Mouse (Mus musculus): ENCODE measurements around the gene Lrsam1. TPM values are rescaled to one million over a fixed set of nuclear protein-coding genes. Genes with fewer than 3 reads are reported as not detected.

The Lrsam1 gene
- total and polyA plus RNA-seq, 2 experiments from 2014 or later: 5.4 to 12.0 TPM

- ATAC-seq (ENCODE audit: insufficient read depth, low read depth) (no peak), DNase-seq (ENCODE audit: low spot score) (no peak)
- TF ChIP-seq CTCF (IDR thresholded peaks at IDR 0.05; ENCODE audit: low read depth) (no peak), EP300 (IDR thresholded peaks at IDR 0.05; ENCODE audit: low read depth) (no peak)
- H3K4me3 ChIP-seq (ENCODE audit: low read depth, low read length): peak overlapping the region; percentile 74
- peak overlapping the region; percentile 93 for H3K27ac ChIP-seq (ENCODE audit: low read depth)
- H3K36me3 ChIP-seq (replicated peaks; ENCODE audit: control insufficient read depth, insufficient read depth, low read length): no peaks in the 10 kb centered on the region; the same call in 1 of the 2 replicates
- peaks cover 53% of the 10 kb centered on the region for H3K4me1 ChIP-seq (ENCODE audit: control insufficient read depth, insufficient read depth)
- WGBS: 12% methylated on average over 5 of the region's 5 CpGs
- peak overlapping the region; percentile 92 for H3K4me2 ChIP-seq (ENCODE audit: low read depth, low read length)
- H3K27me3 ChIP-seq (ENCODE audit: control insufficient read depth, insufficient read depth, low read length): no peaks in the 10 kb centered on the region
- H3K9me3 ChIP-seq (replicated peaks; ENCODE audit: control insufficient read depth, low read length): no peaks in the 10 kb centered on the region
- H3K9ac ChIP-seq (replicated peaks; ENCODE audit: low read depth, low read length): peak overlapping the region; percentile 85
Observed at GRCm38 (mm10) chr2:32877303-32877702, 84.1 kb downstream of the Lrsam1 start.

- no peaks in the 10 kb centered on the region for H3K9me3 ChIP-seq (replicated peaks; ENCODE audit: control insufficient read depth, low read length)
- H3K27ac ChIP-seq (ENCODE audit: low read depth): peak overlapping the region; percentile 93
- H3K27me3 ChIP-seq (ENCODE audit: control insufficient read depth, insufficient read depth, low read length): no peaks in the 10 kb centered on the region
- ATAC-seq (ENCODE audit: insufficient read depth, low read depth) (no peak), DNase-seq (ENCODE audit: low spot score) (no peak)
- 3% methylated on average over 20 of the region's 20 CpGs for WGBS
- H3K9ac ChIP-seq (replicated peaks; ENCODE audit: low read depth, low read length): peak overlapping the region; percentile 85
- H3K4me1 ChIP-seq (ENCODE audit: control insufficient read depth, insufficient read depth): peaks cover 49% of the 10 kb centered on the region
- H3K4me2 ChIP-seq (ENCODE audit: low read depth, low read length): peak overlapping the region; percentile 92
- peak overlapping the region; percentile 74 for H3K4me3 ChIP-seq (ENCODE audit: low read depth, low read length)
- H3K36me3 ChIP-seq (replicated peaks; ENCODE audit: control insufficient read depth, insufficient read depth, low read length): no peaks in the 10 kb centered on the region; the same call in 1 of the 2 replicates
- TF ChIP-seq EP300 (IDR thresholded peaks at IDR 0.05; ENCODE audit: low read depth): no peak
- no peak for TF ChIP-seq CTCF (IDR thresholded peaks at IDR 0.05; ENCODE audit: low read depth)
Observed at GRCm38 (mm10) chr2:32876490-32877302, 84.7 kb downstream of the Lrsam1 start.

GRCm38 (mm10) chr2:32875675-32876489 is 85.5 kb downstream of the Lrsam1 start, which contains the start of gene Fam129b:
Fam129b (plus strand) TSS chr2:32876114.
- WGBS: under 1% methylated on average over 67 of the region's 68 CpGs
- ATAC-seq (ENCODE audit: insufficient read depth, low read depth): peak; percentile 90
- H3K9me3 ChIP-seq (replicated peaks; ENCODE audit: control insufficient read depth, low read length): no peaks in the 10 kb centered on the region
- H3K4me1 ChIP-seq (ENCODE audit: control insufficient read depth, insufficient read depth): peaks cover 41% of the 10 kb centered on the region
- peak within 1 kb of the TSS; percentile 85 for H3K9ac ChIP-seq (replicated peaks; ENCODE audit: low read depth, low read length)
- H3K36me3 ChIP-seq (replicated peaks; ENCODE audit: control insufficient read depth, insufficient read depth, low read length): no peaks in the 10 kb centered on the region; the same call in 1 of the 2 replicates
- H3K27ac ChIP-seq (ENCODE audit: low read depth): peak within 1 kb of the TSS; percentile 93
- no peaks in the 10 kb centered on the region for H3K27me3 ChIP-seq (ENCODE audit: control insufficient read depth, insufficient read depth, low read length)
- TF ChIP-seq EP300 (IDR thresholded peaks at IDR 0.05; ENCODE audit: low read depth) (0 out of 2 replicates have a peak, but pooled peaks have one; percentile 17), CTCF (IDR thresholded peaks at IDR 0.05; ENCODE audit: low read depth) (no peak)
- peak within 1 kb of the TSS; percentile 92 for H3K4me2 ChIP-seq (ENCODE audit: low read depth, low read length)
- H3K4me3 ChIP-seq (ENCODE audit: low read depth, low read length): peak within 1 kb of the TSS; percentile 74
- DNase-seq (ENCODE audit: low spot score): peak; percentile 89

Other genes starting within 250 kb of the Lrsam1 start
- gene Cdk9, start 248.5 kb downstream of the Lrsam1 start, total RNA-seq (2014; rRNA removed; ENCODE audit: low replicate concordance): 42.4 and 58.4 TPM in 2 replicates
- gene Cdk9, start 248.5 kb downstream of the Lrsam1 start, polyA plus RNA-seq (2015; fragmentation: Nextera tagmentation; extraction: Ambion mirVana): 33.1 and 35.5 TPM in 2 replicates
- gene Sh2d3c, start 240.6 kb downstream of the Lrsam1 start, total RNA-seq (2014; rRNA removed; ENCODE audit: low replicate concordance): 17.0 and 26.2 TPM in 2 replicates
- gene Sh2d3c, start 240.6 kb downstream of the Lrsam1 start, polyA plus RNA-seq (2015; fragmentation: Nextera tagmentation; extraction: Ambion mirVana): 22.9 and 24.2 TPM in 2 replicates
- not detected in 2 replicates for gene 6330409D20Rik, start 220.6 kb downstream of the Lrsam1 start, total RNA-seq (2014; rRNA removed; ENCODE audit: low replicate concordance)
- gene 6330409D20Rik, start 220.6 kb downstream of the Lrsam1 start, polyA plus RNA-seq (2015; fragmentation: Nextera tagmentation; extraction: Ambion mirVana): 0.15 TPM in 1 of 2 replicates, not detected in the other
- 34.6 and 65.3 TPM in 2 replicates for gene Tor2a, start 204.4 kb downstream of the Lrsam1 start, total RNA-seq (2014; rRNA removed; ENCODE audit: low replicate concordance)
- gene Tor2a, start 204.4 kb downstream of the Lrsam1 start, polyA plus RNA-seq (2015; fragmentation: Nextera tagmentation; extraction: Ambion mirVana): 27.5 and 28.5 TPM in 2 replicates
- 1.9 TPM in 1 of 2 replicates, not detected in the other for gene Ttc16, start 186.0 kb downstream of the Lrsam1 start, total RNA-seq (2014; rRNA removed; ENCODE audit: low replicate concordance)
- 0.08 and 0.21 TPM in 2 replicates for gene Ttc16, start 186.0 kb downstream of the Lrsam1 start, polyA plus RNA-seq (2015; fragmentation: Nextera tagmentation; extraction: Ambion mirVana)
- gene Ptrh1, start 185.8 kb downstream of the Lrsam1 start, total RNA-seq (2014; rRNA removed; ENCODE audit: low replicate concordance): 4.8 and 5.3 TPM in 2 replicates
- gene Ptrh1, start 185.8 kb downstream of the Lrsam1 start, polyA plus RNA-seq (2015; fragmentation: Nextera tagmentation; extraction: Ambion mirVana): 2.6 and 2.9 TPM in 2 replicates
- gene Cfap157, start 177.2 kb downstream of the Lrsam1 start, total RNA-seq (2014; rRNA removed; ENCODE audit: low replicate concordance): not detected in 2 replicates
- gene Cfap157, start 177.2 kb downstream of the Lrsam1 start, polyA plus RNA-seq (2015; fragmentation: Nextera tagmentation; extraction: Ambion mirVana): 0.22 and 0.56 TPM in 2 replicates
- gene Stxbp1, start 114.4 kb downstream of the Lrsam1 start, total RNA-seq (2014; rRNA removed; ENCODE audit: low replicate concordance): 12.6 and 46.0 TPM in 2 replicates
- gene Stxbp1, start 114.4 kb downstream of the Lrsam1 start, polyA plus RNA-seq (2015; fragmentation: Nextera tagmentation; extraction: Ambion mirVana): 20.9 and 23.5 TPM in 2 replicates
- 59.6 and 60.1 TPM in 2 replicates for gene Fam129b, start 85.5 kb downstream of the Lrsam1 start, total RNA-seq (2014; rRNA removed; ENCODE audit: low replicate concordance)
- 25.2 and 25.3 TPM in 2 replicates for gene Fam129b, start 85.5 kb downstream of the Lrsam1 start, polyA plus RNA-seq (2015; fragmentation: Nextera tagmentation; extraction: Ambion mirVana)
- 242 and 255 TPM in 2 replicates for gene Rpl12, start 55 bp downstream of the Lrsam1 start, total RNA-seq (2014; rRNA removed; ENCODE audit: low replicate concordance)
- 76.9 and 80.1 TPM in 2 replicates for gene Rpl12, start 55 bp downstream of the Lrsam1 start, polyA plus RNA-seq (2015; fragmentation: Nextera tagmentation; extraction: Ambion mirVana)
- 42.1 and 46.2 TPM in 2 replicates for gene Slc2a8, start 20.5 kb upstream of the Lrsam1 start, total RNA-seq (2014; rRNA removed; ENCODE audit: low replicate concordance)
- gene Slc2a8, start 20.5 kb upstream of the Lrsam1 start, polyA plus RNA-seq (2015; fragmentation: Nextera tagmentation; extraction: Ambion mirVana): 24.7 and 27.9 TPM in 2 replicates
- 4.0 and 6.3 TPM in 2 replicates for gene Garnl3, start 170.0 kb upstream of the Lrsam1 start, total RNA-seq (2014; rRNA removed; ENCODE audit: low replicate concordance)
- gene Garnl3, start 170.0 kb upstream of the Lrsam1 start, polyA plus RNA-seq (2015; fragmentation: Nextera tagmentation; extraction: Ambion mirVana): 6.1 TPM in 2 replicates

All from heart, postnatal 0 days (tissue).